9 mouse cellular contexts compared by ENCODE assay signal in the genomic region with DNA sequence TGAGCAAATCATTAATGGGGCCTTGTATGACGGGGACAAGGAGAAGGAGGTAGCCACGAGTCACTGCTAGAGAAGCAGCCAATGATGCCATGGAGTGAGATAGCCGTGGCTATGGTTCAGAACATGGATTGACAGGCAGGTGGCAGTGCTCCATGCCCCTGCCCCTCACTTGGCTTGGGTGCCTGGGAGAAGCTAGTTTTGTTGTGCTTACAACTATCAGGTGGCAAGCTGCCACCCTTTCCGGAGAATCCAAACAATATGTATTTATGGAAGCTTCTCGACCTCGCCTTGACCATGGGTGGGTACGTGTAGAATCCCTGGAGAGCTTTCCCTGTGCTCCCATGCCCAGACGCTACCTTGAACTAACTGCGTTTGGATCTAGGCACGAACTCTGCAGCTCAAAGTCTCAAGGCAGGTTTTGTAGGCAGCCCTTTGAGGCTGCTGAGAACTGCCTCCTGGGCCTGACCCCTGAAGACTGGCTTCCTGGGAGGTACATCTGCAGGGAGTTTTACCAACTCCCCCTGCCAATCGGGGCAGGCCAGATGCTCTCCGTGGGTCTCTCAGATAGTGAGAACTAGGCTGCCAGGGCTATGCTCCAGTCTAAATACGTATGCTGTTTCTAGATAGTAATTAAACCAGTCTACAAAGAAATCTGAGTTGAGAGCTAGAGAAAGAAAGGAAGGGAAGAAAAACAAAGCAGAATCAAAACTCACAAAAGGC. TPM values are rescaled to one million over a fixed set of nuclear protein-coding genes. Genes with fewer than 3 reads are reported as not detected.
DNase-seq lines count a peak whose midpoint lies in the region; ATAC-seq and TF ChIP-seq lines count a peak whose summit lies in the region.
"Had no signal": no experiment of that assay in that cellular context is flagged by ENCODE, and none has a peak within 500 bp of the region (broad histone marks: within the 10 kb centered on the region; RNA-seq: fewer than 3 reads in every experiment).

No protein-coding gene starts in this region.

- peaks cover 19% of the 10 kb centered on the region for H3K4me1 ChIP-seq in kidney, embryonic 16.5 days (ENCODE audit: insufficient read depth, low read length)
- peaks cover 42% of the 10 kb centered on the region for H3K4me1 ChIP-seq in embryonic facial prominence, embryonic 15.5 days
- peaks cover 5% of the 10 kb centered on the region; the same call in 1 of the 2 replicates for H3K4me1 ChIP-seq in intestine, postnatal 0 days (replicated peaks; ENCODE audit: control insufficient read depth, insufficient read depth, low read length)
- peaks cover 70% of the 10 kb centered on the region for H3K4me1 ChIP-seq in neural tube, embryonic 13.5 days (replicated peaks)

- 0 out of 2 replicates have a peak overlapping the region, but pooled peaks have one; percentile 0 for H3K4me2 ChIP-seq in kidney, embryonic 16.5 days (replicated peaks; ENCODE audit: low read depth, low read length)
- H3K4me2 ChIP-seq in embryonic facial prominence, embryonic 15.5 days (replicated peaks), result no peak overlapping the region
- 0 out of 2 replicates have a peak overlapping the region, but pooled peaks have one; percentile 1 for H3K4me2 ChIP-seq in intestine, postnatal 0 days (replicated peaks; ENCODE audit: low read depth)
- H3K4me2 ChIP-seq in neural tube, embryonic 13.5 days, result peak overlapping the region; percentile 16

- TF ChIP-seq CTCF in intestine, postnatal 0 days (IDR thresholded peaks at IDR 0.05; ENCODE audit: low read depth), result peak; percentile 56

- DNase-seq in kidney, adult 8-10 months, result no peak
- no peak for DNase-seq in left cerebral cortex, adult 11 months (ENCODE audit: low spot score)
- DNase-seq in gastrocnemius, postnatal 10 days, result no peak
- no peak for DNase-seq in right cerebral cortex, postnatal 4 days

- WGBS in kidney, embryonic 16.5 days, result 53% methylated on average over 13 of the region's 13 CpGs
- 54% methylated on average over 13 of the region's 13 CpGs for WGBS in embryonic facial prominence, embryonic 15.5 days
- WGBS in intestine, postnatal 0 days, result 65% methylated on average over 13 of the region's 13 CpGs
- WGBS in neural tube, embryonic 13.5 days, result 50% methylated on average over 13 of the region's 13 CpGs

- no peaks in the 10 kb centered on the region for H3K27me3 ChIP-seq in kidney, embryonic 16.5 days (ENCODE audit: insufficient read depth, low read length)
- no peaks in the 10 kb centered on the region for H3K27me3 ChIP-seq in embryonic facial prominence, embryonic 15.5 days
- no peaks in the 10 kb centered on the region for H3K27me3 ChIP-seq in intestine, postnatal 0 days (replicated peaks; ENCODE audit: control insufficient read depth, insufficient read depth, low read length)
- no peaks in the 10 kb centered on the region for H3K27me3 ChIP-seq in neural tube, embryonic 13.5 days

- H3K36me3 ChIP-seq in kidney, embryonic 16.5 days (ENCODE audit: insufficient read depth, low read length), result no peaks in the 10 kb centered on the region
- H3K36me3 ChIP-seq in embryonic facial prominence, embryonic 15.5 days, result no peaks in the 10 kb centered on the region
- H3K36me3 ChIP-seq in intestine, postnatal 0 days (ENCODE audit: control insufficient read depth, insufficient read depth), result no peaks in the 10 kb centered on the region; the same call in 1 of the 2 replicates
- no peaks in the 10 kb centered on the region for H3K36me3 ChIP-seq in neural tube, embryonic 13.5 days

- no peaks in the 10 kb centered on the region for H3K9me3 ChIP-seq in kidney, embryonic 16.5 days (ENCODE audit: low read length)
- H3K9me3 ChIP-seq in embryonic facial prominence, embryonic 15.5 days (replicated peaks), result no peaks in the 10 kb centered on the region
- no peaks in the 10 kb centered on the region for H3K9me3 ChIP-seq in intestine, postnatal 0 days (ENCODE audit: control insufficient read depth)
- no peaks in the 10 kb centered on the region for H3K9me3 ChIP-seq in neural tube, embryonic 13.5 days

- no peak overlapping the region for H3K27ac ChIP-seq in kidney, embryonic 16.5 days (ENCODE audit: low read length)
- H3K27ac ChIP-seq in embryonic facial prominence, embryonic 15.5 days (replicated peaks), result peak overlapping the region; percentile 69
- H3K27ac ChIP-seq in intestine, postnatal 0 days (ENCODE audit: low read depth, low read length), result no peak overlapping the region
- peak overlapping the region; percentile 88 for H3K27ac ChIP-seq in neural tube, embryonic 13.5 days (replicated peaks)

- no peak overlapping the region for H3K9ac ChIP-seq in kidney, embryonic 16.5 days (replicated peaks; ENCODE audit: low read length)
- H3K9ac ChIP-seq in embryonic facial prominence, embryonic 15.5 days, result no peak overlapping the region
- H3K9ac ChIP-seq in intestine, postnatal 0 days (ENCODE audit: low read depth, low read length), result no peak overlapping the region
- H3K9ac ChIP-seq in neural tube, embryonic 13.5 days, result peak overlapping the region; percentile 1; the same call in 1 of the 2 replicates

- ATAC-seq in kidney, embryonic 16.5 days (ENCODE audit: low FRiP score, low TSS enrichment), result no peak
- no peak for ATAC-seq in embryonic facial prominence, embryonic 15.5 days (ENCODE audit: insufficient number of reproducible peaks, low FRiP score, low TSS enrichment, low read depth)
- no peak for ATAC-seq in intestine, postnatal 0 days
- no peak for ATAC-seq in neural tube, embryonic 13.5 days (ENCODE audit: low read depth)

- no peak overlapping the region for H3K4me3 ChIP-seq in kidney, embryonic 16.5 days (ENCODE audit: low read length)
- no peak overlapping the region for H3K4me3 ChIP-seq in embryonic facial prominence, embryonic 15.5 days (replicated peaks)
- no peak overlapping the region for H3K4me3 ChIP-seq in intestine, postnatal 0 days (ENCODE audit: low read depth, low read length)
- no peak overlapping the region for H3K4me3 ChIP-seq in neural tube, embryonic 13.5 days

RNA-seq across cellular contexts. Expression of a gene that starts 54.2 kb away (rescaled TPM):
- 57.7 and 62.0 TPM in 2 replicates for polyA plus RNA-seq in kidney, embryonic 16.5 days (2015; fragmentation: Nextera tagmentation; extraction: Ambion mirVana)
- 65.0 TPM in 2 replicates for polyA plus RNA-seq in embryonic facial prominence, embryonic 15.5 days (2015; fragmentation: Nextera tagmentation; extraction: Ambion mirVana)
- 30.1 and 30.8 TPM in 2 replicates for polyA plus RNA-seq in intestine, postnatal 0 days (2015; fragmentation: Nextera tagmentation; extraction: Ambion mirVana)
- 71.4 and 79.0 TPM in 2 replicates for polyA plus RNA-seq in neural tube, embryonic 13.5 days (2015; fragmentation: Nextera tagmentation; extraction: Ambion mirVana)
- 10 to 100 TPM; 20.1 to 32.8 TPM for total RNA-seq in gastrocnemius, postnatal 10 days (2021)
- total RNA-seq: MEL had no signal

Comparison
In these comparisons a context has a peak if more than half of its experiments do, and no peak if none do; other contexts are left out.
1. H3K27ac ChIP-seq: peak in embryonic facial prominence, embryonic 15.5 days (single experiment) and neural tube, embryonic 13.5 days (single experiment); none in kidney, embryonic 16.5 days (single experiment) and intestine, postnatal 0 days (single experiment).